Mouse (Mus musculus) kidney, adult 2 months (tissue): Measurements from ENCODE around the gene Ciz1. TPM values are rescaled to one million over a fixed set of nuclear protein-coding genes. Genes with fewer than 3 reads are reported as not detected.

ENCODE experiments used
- DNase-seq: peaks from one replicate; pipeline ENCODE4 v3.0.0; 2021
- H3K27ac ChIP-seq: fragments of 200-500 bp; 2 replicates; pipeline ENCODE4 v1.5.1; 2012; ENCODE audit warnings: low read depth, low read length, control low read depth, inconsistent platforms; ENCODE audit not compliant: insufficient read depth
- H3K27me3 ChIP-seq: fragments of 200-500 bp; replicated peaks from 2 replicates; pipeline ENCODE4 v1.6.1; 2012; ENCODE audit warnings: mild to moderate bottlenecking, moderate library complexity, low read length, inconsistent platforms; ENCODE audit not compliant: control insufficient read depth, insufficient read depth
- H3K36me3 ChIP-seq: fragments of 200-500 bp; 2 replicates; pipeline ENCODE4 v1.6.1; 2012; ENCODE audit warnings: mild to moderate bottlenecking, moderate library complexity, low read length, inconsistent platforms; ENCODE audit not compliant: control insufficient read depth, insufficient read depth
- H3K4me1 ChIP-seq: fragments of 200-500 bp; 2 replicates; pipeline ENCODE4 v1.6.1; 2011; ENCODE audit warnings: low read length; ENCODE audit not compliant: control insufficient read depth, insufficient read depth
- H3K4me3 ChIP-seq: fragments of 200-500 bp; 2 replicates; pipeline ENCODE4 v1.5.1; 2011; ENCODE audit warnings: mild to moderate bottlenecking, low read depth, low read length, control low read depth; ENCODE audit not compliant: insufficient read depth
- CTCF ChIP-seq: fragments of 200-500 bp; conservative IDR thresholded peaks from 2 replicates; pipeline ENCODE4 v1.5.1; 2011; ENCODE audit warnings: low read depth, mild to moderate bottlenecking, control low read depth, low read length, moderate library complexity, mixed read lengths; ENCODE audit not compliant: insufficient read depth, insufficient read length
- POLR2A ChIP-seq: fragments of 200-500 bp; IDR thresholded peaks from one replicate; pipeline ENCODE4 v1.6.1; 2011; ENCODE audit warnings: low read depth, low read length, control low read depth
- WGBS: fragments of 180-500 bp; shearing (Covaris S2); methylation state at CpG from one replicate; pipeline ENCODE4 v1.1.7; 2018; 5-methylcytosine and 5-hydroxymethylcytosine counted together
- polyA plus RNA-seq: library from polyadenylated mRNA; depleted of rRNA; stranded (reverse); fragments of >200 nt; gene quantifications from 2 replicates; pipeline ENCODE4 v1.2.3, GENCODE M21; 2012

Gene Ciz1
- polyA plus RNA-seq, 1 experiment, result 130 TPM

GRCm38 (mm10) chr2:32392063-32392462 lies 39.9 kb downstream of the Ciz1 start:
- Histone ChIP-seq H3K27ac (peak overlapping the region; percentile 13; the same call in 1 of the 2 replicates), H3K36me3 (no peaks in the 10 kb centered on the region), H3K4me1 (peaks cover 7% of the 10 kb centered on the region; the same call in 1 of the 2 replicates), H3K4me3 (no peak overlapping the region), H3K27me3 (no peaks in the 10 kb centered on the region)
- TF ChIP-seq CTCF (no peak), POLR2A (no peak)
- WGBS, result 31% methylated on average over 5 of the region's 5 CpGs
- DNase-seq, result peak; percentile 86

GRCm38 (mm10) chr2:32394973-32395372 lies 42.8 kb downstream of the Ciz1 start:
- Histone ChIP-seq H3K27ac (peak overlapping the region; percentile 87), H3K27me3 (no peaks in the 10 kb centered on the region), H3K36me3 (no peaks in the 10 kb centered on the region), H3K4me3 (peak overlapping the region; percentile 97), H3K4me1 (peaks cover 10% of the 10 kb centered on the region; the same call in 1 of the 2 replicates)
- 3% methylated on average over 8 of the region's 8 CpGs for WGBS
- no peak for TF ChIP-seq POLR2A
- peak; percentile 41 for TF ChIP-seq CTCF
- peak; percentile 52 for DNase-seq

DNA sequence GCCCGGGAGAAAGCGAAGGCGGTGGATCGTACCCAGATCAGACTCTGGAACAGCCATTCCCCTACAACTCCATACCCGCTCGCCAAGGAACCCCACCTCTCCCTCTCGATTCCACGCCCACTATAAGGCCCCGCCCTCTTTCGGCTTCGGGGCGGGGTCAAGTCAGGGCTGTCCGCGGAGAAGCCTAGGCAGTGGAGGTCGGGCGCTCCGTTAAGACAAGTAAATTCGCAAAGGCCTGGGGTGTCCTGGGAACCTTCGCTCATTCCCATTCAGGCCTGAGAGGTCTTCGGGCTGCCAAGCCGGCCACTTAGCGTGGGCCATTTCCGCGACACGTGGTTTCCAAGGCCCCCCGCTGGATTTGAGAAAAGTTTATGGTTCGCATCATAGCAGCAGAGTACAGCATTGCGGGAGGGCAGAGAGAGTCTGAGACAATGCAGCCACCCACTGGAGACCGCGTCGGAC lies 43.4 kb downstream of the Ciz1 start, which contains the start of gene Ptges2:
Ptges2 (plus strand) TSS at position 413 of the 462 bp plus-strand sequence.
- peak; percentile 96 for DNase-seq

DNA sequence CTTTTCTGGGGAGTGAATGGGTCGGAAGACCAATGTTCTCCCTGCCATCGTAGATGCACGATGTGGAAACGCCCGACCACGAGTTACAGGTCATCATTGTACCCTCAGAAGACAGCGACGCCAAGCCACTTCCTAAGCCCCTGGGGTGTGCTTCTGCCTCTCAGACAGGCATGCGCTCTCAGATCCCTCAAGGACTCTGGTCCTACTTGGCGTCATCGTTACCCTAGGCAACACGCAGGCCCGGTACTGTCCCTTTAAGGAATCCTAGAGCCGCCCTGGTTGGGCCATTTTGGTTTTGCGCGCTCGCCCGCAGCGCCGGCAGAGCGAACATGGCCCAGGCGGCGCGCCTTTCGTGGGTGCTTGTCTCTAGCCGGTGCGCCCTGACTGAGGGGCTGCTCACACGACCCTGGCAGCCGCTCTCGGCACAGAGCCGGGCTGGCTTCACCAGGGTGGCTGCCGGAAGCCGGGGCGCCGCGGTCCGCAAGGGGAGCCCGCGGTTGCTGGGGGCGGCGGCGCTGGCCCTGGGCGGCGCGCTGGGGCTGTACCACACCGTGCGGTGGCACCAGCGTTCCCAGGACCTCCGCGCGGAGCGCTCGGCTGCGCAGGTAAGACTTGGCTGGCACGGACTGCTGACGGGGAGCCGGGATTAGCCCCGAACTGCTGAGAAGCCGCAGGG lies 44.0 kb downstream of the Ciz1 start:
- no peak for TF ChIP-seq POLR2A
- no peak for TF ChIP-seq CTCF
- DNase-seq, result peak; percentile 97

More for the DNA sequence above, 43.4 kb downstream of the Ciz1 start, which contains the start of gene Ptges2:
- H3K4me1 ChIP-seq, result peaks cover 10% of the 10 kb centered on the region; the same call in 1 of the 2 replicates
- H3K27ac ChIP-seq, result peak within 1 kb of the TSS; percentile 90
- H3K36me3 ChIP-seq, result no peaks in the 10 kb centered on the region
- WGBS, result 0% methylated on average over 31 of the region's 31 CpGs
- TF ChIP-seq POLR2A, result peak; percentile 27
- TF ChIP-seq CTCF, result no peak
- no peaks in the 10 kb centered on the region for H3K27me3 ChIP-seq
- peak within 1 kb of the TSS; percentile 97 for H3K4me3 ChIP-seq

GRCm38 (mm10) chr2:32396695-32397094 lies 44.6 kb downstream of the Ciz1 start:
- no peak for TF ChIP-seq POLR2A
- TF ChIP-seq CTCF, result no peak
- H3K27ac ChIP-seq, result peak overlapping the region; percentile 90
- WGBS, result under 1% methylated on average over 15 of the region's 15 CpGs

More for the DNA sequence above, 44.0 kb downstream of the Ciz1 start:
- under 1% methylated on average over 59 of the region's 59 CpGs for WGBS
- Histone ChIP-seq H3K4me3 (peak overlapping the region; percentile 97), H3K27ac (peak overlapping the region; percentile 90), H3K4me1 (peaks cover 7% of the 10 kb centered on the region; the same call in 1 of the 2 replicates), H3K27me3 (no peaks in the 10 kb centered on the region), H3K36me3 (no peaks in the 10 kb centered on the region)

GRCm38 (mm10) chr2:32404663-32405062 lies 52.5 kb downstream of the Ciz1 start:
- Histone ChIP-seq H3K4me3 (no peak overlapping the region), H3K27me3 (no peaks in the 10 kb centered on the region), H3K36me3 (peaks cover 1% of the 10 kb centered on the region; the same call in 1 of the 2 replicates), H3K27ac (no peak overlapping the region), H3K4me1 (peaks cover 23% of the 10 kb centered on the region)
- TF ChIP-seq POLR2A (no peak), CTCF (peak; percentile 100)
- DNase-seq, result peak; percentile 97
- WGBS, result 20% methylated on average over 2 of the region's 2 CpGs

More at GRCm38 (mm10) chr2:32396695-32397094, 44.6 kb downstream of the Ciz1 start:
- no peaks in the 10 kb centered on the region for H3K27me3 ChIP-seq
- H3K36me3 ChIP-seq, result no peaks in the 10 kb centered on the region
- no peak for DNase-seq
- peak overlapping the region; percentile 97 for H3K4me3 ChIP-seq
- H3K4me1 ChIP-seq, result peaks cover 7% of the 10 kb centered on the region; the same call in 1 of the 2 replicates

GRCm38 (mm10) chr2:32407144-32407824 lies 55.2 kb downstream of the Ciz1 start:
- TF ChIP-seq POLR2A, result no peak
- no peak for TF ChIP-seq CTCF
- Histone ChIP-seq H3K27me3 (no peaks in the 10 kb centered on the region), H3K27ac (peak overlapping the region; percentile 88), H3K4me3 (no peak overlapping the region), H3K36me3 (peaks cover under 1% of the 10 kb centered on the region; the same call in 1 of the 2 replicates), H3K4me1 (peaks cover 23% of the 10 kb centered on the region)
- peak; percentile 76 for DNase-seq
- WGBS, result 54% methylated on average over 7 of the region's 7 CpGs
